Mouse (Mus musculus) CH12.LX (cell line): ENCODE results near the gene Miox.

Experiments used
- CHD1 ChIP-seq: IDR thresholded peaks from 2 replicates; pipeline ENCODE4 v1.6.1; 2012; ENCODE audit warnings: low read depth, low read length, improper control_type of control experiment, inconsistent platforms
- CTCF ChIP-seq, 2 experiments: IDR thresholded peaks in 1 of 2; conservative IDR thresholded peaks in 1 of 2; 2 replicates each; pipeline ENCODE4 v1.5.1; 2011 to 2012; ENCODE audit warnings: low read depth in 2 of 2, low read length in 2 of 2, improper control_type of control experiment in 1 of 2, inconsistent platforms in 1 of 2, mild to moderate bottlenecking in 1 of 2, moderate library complexity in 1 of 2
- GABPA ChIP-seq: IDR thresholded peaks from 2 replicates; pipeline ENCODE4 v1.6.1; 2012; ENCODE audit warnings: low read depth, low read length, improper control_type of control experiment, inconsistent platforms; ENCODE audit not compliant: insufficient replicate concordance
- KAT2A ChIP-seq: IDR thresholded peaks from 2 replicates; pipeline ENCODE4 v1.6.1; 2012; ENCODE audit warnings: low read length, improper control_type of control experiment, inconsistent platforms; ENCODE audit not compliant: insufficient replicate concordance
- MAZ ChIP-seq: IDR thresholded peaks from 2 replicates; pipeline ENCODE4 v1.6.1; 2012; ENCODE audit warnings: low read depth, mild to moderate bottlenecking, inconsistent platforms, low read length, improper control_type of control experiment, moderate library complexity
- POLR2A ChIP-seq: IDR thresholded peaks from 2 replicates; pipeline ENCODE4 v1.6.1; 2011; ENCODE audit warnings: low read depth, mild to moderate bottlenecking, improper control_type of control experiment, low read length

GRCm38 (mm10) chr15:89285004-89285403, 49.2 kb upstream of the Miox start:
- TF ChIP-seq CHD1 = no peak
- TF ChIP-seq CTCF (conservative IDR thresholded peaks at IDR 0.05 in 1 of 2, IDR thresholded peaks at IDR 0.05 in 1 of 2; ENCODE audit: low read depth in 2 of 2, low read length in 2 of 2) = no peak
- no peak for TF ChIP-seq GABPA
- no peak for TF ChIP-seq KAT2A
- TF ChIP-seq MAZ = no peak
- TF ChIP-seq POLR2A = no peak
